Mouse (Mus musculus): ENCODE measurements around the gene Cdc42bpb. TPM values are rescaled to one million over a fixed set of nuclear protein-coding genes. Genes with fewer than 3 reads are reported as not detected.

The Cdc42bpb gene
- polyA plus RNA-seq, 1 experiment from 2014 or later: 48.1 TPM

DNA sequence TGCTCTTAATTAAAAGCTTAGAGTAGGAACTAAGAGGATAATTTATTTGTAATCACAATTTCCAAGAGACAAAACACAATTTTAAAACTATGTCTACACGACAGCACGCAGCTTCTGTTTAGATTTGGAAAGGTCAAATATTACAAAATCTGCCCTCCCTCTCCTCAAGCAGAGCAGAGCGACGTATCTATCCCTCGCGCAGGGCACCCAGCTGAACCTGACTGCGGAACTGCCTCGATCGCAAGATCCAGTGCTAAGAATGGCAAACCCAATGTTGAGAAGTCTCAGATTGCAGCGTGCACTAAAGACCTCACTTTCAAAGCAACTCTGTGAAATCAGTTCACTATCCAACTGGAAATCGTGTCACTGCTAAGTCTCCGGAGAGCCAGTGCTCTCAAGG lies 2.0 kb downstream of the Cdc42bpb start:
- Histone ChIP-seq H3K4me2 (replicated peaks) (peak overlapping the region; percentile 88), H3K9ac (peak overlapping the region; percentile 69), H3K4me1 (replicated peaks; ENCODE audit: control insufficient read depth, insufficient read depth, low read length) (peaks cover 26% of the 10 kb centered on the region), H3K9me3 (ENCODE audit: control insufficient read depth, low read length) (no peaks in the 10 kb centered on the region), H3K4me3 (replicated peaks; ENCODE audit: low read length) (peak overlapping the region; percentile 50), H3K27ac (no peak overlapping the region), H3K36me3 (replicated peaks; ENCODE audit: control insufficient read depth, insufficient read depth) (no peaks in the 10 kb centered on the region), H3K27me3 (ENCODE audit: control insufficient read depth, insufficient read depth, low read length) (no peaks in the 10 kb centered on the region)
- DNase-seq (ENCODE audit: low spot score): no peak
- ATAC-seq (ENCODE audit: low FRiP score): no peak
- 66% methylated on average over 12 of the region's 12 CpGs for WGBS

GRCm38 (mm10) chr12:111374727-111375126 lies 2.8 kb downstream of the Cdc42bpb start:
- Histone ChIP-seq H3K27me3 (ENCODE audit: control insufficient read depth, insufficient read depth, low read length) (no peaks in the 10 kb centered on the region), H3K4me3 (replicated peaks; ENCODE audit: low read length) (no peak overlapping the region), H3K9ac (no peak overlapping the region), H3K4me2 (replicated peaks) (peak overlapping the region; percentile 88), H3K36me3 (replicated peaks; ENCODE audit: control insufficient read depth, insufficient read depth) (no peaks in the 10 kb centered on the region), H3K4me1 (replicated peaks; ENCODE audit: control insufficient read depth, insufficient read depth, low read length) (peaks cover 26% of the 10 kb centered on the region), H3K27ac (no peak overlapping the region), H3K9me3 (ENCODE audit: control insufficient read depth, low read length) (no peaks in the 10 kb centered on the region)
- no peak for DNase-seq (ENCODE audit: low spot score)
- no peak for ATAC-seq (ENCODE audit: low FRiP score)
- WGBS: 84% methylated on average over 10 of the region's 10 CpGs

GRCm38 (mm10) chr12:111373411-111373810 lies 4.1 kb downstream of the Cdc42bpb start:
- 72% methylated on average over 6 of the region's 6 CpGs for WGBS
- Histone ChIP-seq H3K27me3 (ENCODE audit: control insufficient read depth, insufficient read depth, low read length) (no peaks in the 10 kb centered on the region), H3K9me3 (ENCODE audit: control insufficient read depth, low read length) (no peaks in the 10 kb centered on the region), H3K4me3 (replicated peaks; ENCODE audit: low read length) (no peak overlapping the region), H3K4me1 (replicated peaks; ENCODE audit: control insufficient read depth, insufficient read depth, low read length) (peaks cover 26% of the 10 kb centered on the region), H3K36me3 (replicated peaks; ENCODE audit: control insufficient read depth, insufficient read depth) (no peaks in the 10 kb centered on the region), H3K4me2 (replicated peaks) (no peak overlapping the region), H3K9ac (no peak overlapping the region), H3K27ac (no peak overlapping the region)
- DNase-seq (ENCODE audit: low spot score) (no peak), ATAC-seq (ENCODE audit: low FRiP score) (no peak)

DNA sequence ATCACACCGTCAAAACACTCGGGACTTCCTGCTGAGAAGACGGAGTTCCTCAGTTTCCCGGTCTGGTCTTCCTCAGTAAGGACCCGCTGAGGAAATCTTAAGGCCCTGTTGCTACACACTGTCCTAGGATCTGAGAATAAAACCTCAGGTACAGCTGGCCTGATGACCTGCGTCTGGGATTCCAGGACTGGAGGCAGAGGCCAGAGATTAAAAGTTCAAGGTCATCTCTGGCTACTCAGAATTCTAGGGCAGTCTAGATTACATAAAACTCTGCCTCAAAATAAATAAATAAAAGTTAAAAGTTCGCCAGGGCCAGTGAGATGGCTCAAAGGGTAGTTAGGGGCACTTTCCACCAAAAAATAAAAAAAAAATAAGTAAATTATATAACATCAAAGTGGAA lies 5.6 kb downstream of the Cdc42bpb start:
- Histone ChIP-seq H3K27ac (no peak overlapping the region), H3K9ac (no peak overlapping the region), H3K4me3 (replicated peaks; ENCODE audit: low read length) (no peak overlapping the region), H3K4me1 (replicated peaks; ENCODE audit: control insufficient read depth, insufficient read depth, low read length) (peaks cover 26% of the 10 kb centered on the region), H3K9me3 (ENCODE audit: control insufficient read depth, low read length) (no peaks in the 10 kb centered on the region), H3K27me3 (ENCODE audit: control insufficient read depth, insufficient read depth, low read length) (no peaks in the 10 kb centered on the region), H3K4me2 (replicated peaks) (no peak overlapping the region), H3K36me3 (replicated peaks; ENCODE audit: control insufficient read depth, insufficient read depth) (no peaks in the 10 kb centered on the region)
- ATAC-seq (ENCODE audit: low FRiP score) (no peak), DNase-seq (ENCODE audit: low spot score) (no peak)
- 83% methylated on average over 7 of the region's 7 CpGs for WGBS

DNA sequence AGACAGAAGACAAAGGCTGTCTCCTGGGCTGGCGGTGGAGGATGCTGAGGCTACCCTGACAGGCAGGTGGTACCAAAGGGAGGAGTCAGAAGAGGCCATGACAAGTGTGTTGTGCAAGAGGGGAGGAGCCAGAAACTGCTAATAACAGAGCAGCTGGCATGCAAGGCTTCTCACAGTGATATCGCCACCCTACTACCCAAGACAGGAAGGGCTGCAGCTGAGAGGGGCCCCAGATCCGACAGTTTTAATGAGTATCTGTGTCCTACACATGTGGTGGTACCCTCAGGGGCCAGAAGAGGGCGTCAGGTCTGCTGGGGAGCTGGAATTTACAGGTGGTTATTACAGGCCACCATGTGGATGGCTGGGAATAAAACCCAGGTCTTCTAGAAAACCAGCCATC lies 7.3 kb downstream of the Cdc42bpb start:
- no peak overlapping the region for H3K27ac ChIP-seq
- 56% methylated on average over 4 of the region's 4 CpGs for WGBS
- no peak overlapping the region for H3K9ac ChIP-seq
- H3K9me3 ChIP-seq (ENCODE audit: control insufficient read depth, low read length): no peaks in the 10 kb centered on the region
- ATAC-seq (ENCODE audit: low FRiP score): no peak
- H3K4me1 ChIP-seq (replicated peaks; ENCODE audit: control insufficient read depth, insufficient read depth, low read length): peaks cover 12% of the 10 kb centered on the region; the same call in 1 of the 2 replicates
- H3K36me3 ChIP-seq (replicated peaks; ENCODE audit: control insufficient read depth, insufficient read depth): no peaks in the 10 kb centered on the region
- no peaks in the 10 kb centered on the region for H3K27me3 ChIP-seq (ENCODE audit: control insufficient read depth, insufficient read depth, low read length)
- DNase-seq (ENCODE audit: low spot score): no peak
- no peak overlapping the region for H3K4me2 ChIP-seq (replicated peaks)
- H3K4me3 ChIP-seq (replicated peaks; ENCODE audit: low read length): no peak overlapping the region

DNA sequence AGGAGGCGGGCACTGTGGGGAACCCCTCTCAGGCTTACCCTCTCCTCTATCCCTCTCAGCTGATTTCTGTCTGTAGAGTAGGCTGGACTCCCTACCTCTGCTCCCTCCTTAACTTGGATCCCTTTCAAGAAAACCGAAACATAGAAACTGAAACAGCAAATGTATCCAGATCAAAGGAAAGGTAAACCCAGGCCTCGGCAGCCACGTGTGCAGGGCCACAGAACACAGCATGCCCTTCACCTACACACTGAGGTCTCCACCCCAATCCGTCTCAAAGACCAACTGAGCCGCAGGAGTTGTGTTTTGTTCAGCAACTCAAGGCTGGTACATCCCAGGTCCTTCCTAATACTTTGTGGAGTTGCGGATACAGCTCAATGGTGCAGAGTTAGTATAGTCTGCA lies 10.5 kb downstream of the Cdc42bpb start:
- no peak overlapping the region for H3K4me2 ChIP-seq (replicated peaks)
- DNase-seq (ENCODE audit: low spot score) (no peak), ATAC-seq (ENCODE audit: low FRiP score) (no peak)

GRCm38 (mm10) chr12:111364234-111364633 lies 13.3 kb downstream of the Cdc42bpb start:
- no peak for DNase-seq (ENCODE audit: low spot score)
- no peaks in the 10 kb centered on the region for H3K9me3 ChIP-seq (ENCODE audit: control insufficient read depth, low read length)
- H3K27ac ChIP-seq: no peak overlapping the region
- H3K27me3 ChIP-seq (ENCODE audit: control insufficient read depth, insufficient read depth, low read length): no peaks in the 10 kb centered on the region
- H3K36me3 ChIP-seq (replicated peaks; ENCODE audit: control insufficient read depth, insufficient read depth): no peaks in the 10 kb centered on the region
- H3K4me3 ChIP-seq (replicated peaks; ENCODE audit: low read length): no peak overlapping the region
- no peak overlapping the region for H3K9ac ChIP-seq
- no peak overlapping the region for H3K4me2 ChIP-seq (replicated peaks)
- H3K4me1 ChIP-seq (replicated peaks; ENCODE audit: control insufficient read depth, insufficient read depth, low read length): no peaks in the 10 kb centered on the region
- 84% methylated on average over 3 of the region's 3 CpGs for WGBS
- no peak for ATAC-seq (ENCODE audit: low FRiP score)

More for the DNA sequence above, 10.5 kb downstream of the Cdc42bpb start:
- Histone ChIP-seq H3K9ac (no peak overlapping the region), H3K27me3 (ENCODE audit: control insufficient read depth, insufficient read depth, low read length) (no peaks in the 10 kb centered on the region), H3K4me1 (replicated peaks; ENCODE audit: control insufficient read depth, insufficient read depth, low read length) (no peaks in the 10 kb centered on the region; the same call in 1 of the 2 replicates), H3K4me3 (replicated peaks; ENCODE audit: low read length) (no peak overlapping the region), H3K27ac (no peak overlapping the region), H3K36me3 (replicated peaks; ENCODE audit: control insufficient read depth, insufficient read depth) (no peaks in the 10 kb centered on the region), H3K9me3 (ENCODE audit: control insufficient read depth, low read length) (no peaks in the 10 kb centered on the region)
- WGBS: 90% methylated on average over 7 of the region's 7 CpGs

GRCm38 (mm10) chr12:111361319-111362098 lies 16.0 kb downstream of the Cdc42bpb start:
- 84% methylated on average over 14 of the region's 14 CpGs for WGBS
- ATAC-seq (ENCODE audit: low FRiP score) (no peak), DNase-seq (ENCODE audit: low spot score) (no peak)
- Histone ChIP-seq H3K4me1 (replicated peaks; ENCODE audit: control insufficient read depth, insufficient read depth, low read length) (0 out of 2 replicates have a peak, but pooled peaks cover 3% of the 10 kb centered on the region), H3K36me3 (replicated peaks; ENCODE audit: control insufficient read depth, insufficient read depth) (no peaks in the 10 kb centered on the region), H3K4me2 (replicated peaks) (no peak overlapping the region), H3K27me3 (ENCODE audit: control insufficient read depth, insufficient read depth, low read length) (no peaks in the 10 kb centered on the region), H3K27ac (no peak overlapping the region), H3K9ac (no peak overlapping the region), H3K9me3 (ENCODE audit: control insufficient read depth, low read length) (no peaks in the 10 kb centered on the region), H3K4me3 (replicated peaks; ENCODE audit: low read length) (no peak overlapping the region)

DNA sequence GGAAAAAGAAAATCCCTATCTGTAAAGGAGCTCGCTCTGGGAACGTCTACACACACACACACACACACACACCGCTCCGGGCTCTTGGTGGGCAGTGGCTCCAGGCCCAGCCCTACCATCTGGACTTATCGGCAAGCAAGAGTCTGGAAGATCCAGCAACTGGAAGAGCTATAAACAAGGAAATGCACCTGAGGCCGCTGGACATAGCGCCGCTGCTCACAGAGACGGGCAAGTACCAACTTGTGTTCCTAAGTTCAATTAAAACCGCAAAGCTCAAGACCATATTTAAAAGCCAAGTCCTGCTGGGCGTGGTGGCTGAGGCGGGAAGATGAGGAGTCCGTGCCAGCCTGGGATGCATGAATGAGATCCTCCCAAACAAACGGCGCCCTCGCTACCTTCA lies 16.8 kb downstream of the Cdc42bpb start:
- H3K9me3 ChIP-seq (ENCODE audit: control insufficient read depth, low read length): no peaks in the 10 kb centered on the region
- no peaks in the 10 kb centered on the region for H3K36me3 ChIP-seq (replicated peaks; ENCODE audit: control insufficient read depth, insufficient read depth)
- no peak overlapping the region for H3K4me3 ChIP-seq (replicated peaks; ENCODE audit: low read length)
- ATAC-seq (ENCODE audit: low FRiP score) (no peak), DNase-seq (ENCODE audit: low spot score) (no peak)
- 0 out of 2 replicates have a peak, but pooled peaks cover 3% of the 10 kb centered on the region for H3K4me1 ChIP-seq (replicated peaks; ENCODE audit: control insufficient read depth, insufficient read depth, low read length)
- H3K27ac ChIP-seq: no peak overlapping the region
- WGBS: 85% methylated on average over 16 of the region's 16 CpGs
- no peak overlapping the region for H3K9ac ChIP-seq
- H3K4me2 ChIP-seq (replicated peaks): no peak overlapping the region
- H3K27me3 ChIP-seq (ENCODE audit: control insufficient read depth, insufficient read depth, low read length): no peaks in the 10 kb centered on the region
